Mouse (Mus musculus) limb, embryonic 14.5 days (tissue): ENCODE data around the gene Tnfaip8l2. TPM values are rescaled to one million over a fixed set of nuclear protein-coding genes. Genes with fewer than 3 reads are reported as not detected.
"Not testable (repeated sequence)": the region's sequence is repeated elsewhere in the genome, so short reads cannot be mapped to it uniquely, and the experiment has no call there.

Experiments
- ATAC-seq: fragments of 200-750 bp; cut with Nextera tagmentation; 2 replicates; pipeline ENCODE4 v1.8.0; 2017; ENCODE audit warnings: low read depth, moderate number of reproducible peaks, moderate TSS enrichment; ENCODE audit not compliant: low FRiP score
- DNase-seq: peaks from one replicate; pipeline ENCODE4 v3.0.0-alpha.2; 2015; ENCODE audit warnings: low spot score
- H3K27ac ChIP-seq: fragments of 300-500 bp; sonication (generic); replicated peaks from 2 replicates; pipeline ENCODE4 v1.5.1; 2014; ENCODE audit warnings: low read depth, mild to moderate bottlenecking, low read length, moderate library complexity, mixed read lengths
- H3K27me3 ChIP-seq: fragments of 300-500 bp; sonication (generic); 2 replicates; pipeline ENCODE4 v1.6.1; 2014; ENCODE audit warnings: low read length, mixed read lengths; ENCODE audit not compliant: control insufficient read depth, insufficient read depth
- H3K36me3 ChIP-seq: fragments of 300-500 bp; sonication (generic); 2 replicates; pipeline ENCODE4 v1.6.1; 2014; ENCODE audit warnings: mild to moderate bottlenecking, low read length, moderate library complexity, mixed read lengths; ENCODE audit not compliant: control insufficient read depth, insufficient read depth
- H3K4me1 ChIP-seq: fragments of 300-500 bp; sonication (generic); 2 replicates; pipeline ENCODE4 v1.6.1; 2014; ENCODE audit warnings: antibody characterized with exemption, low read length, mixed read lengths; ENCODE audit not compliant: control insufficient read depth, insufficient read depth
- H3K4me2 ChIP-seq: fragments of 300-500 bp; sonication (generic); replicated peaks from 2 replicates; pipeline ENCODE4 v1.6.1; 2014; ENCODE audit warnings: low read depth, mild to moderate bottlenecking, low read length, moderate library complexity; ENCODE audit not compliant: severe bottlenecking
- H3K4me3 ChIP-seq: fragments of 300-500 bp; sonication (generic); replicated peaks from 2 replicates; pipeline ENCODE4 v1.5.1; 2014; ENCODE audit warnings: low read length
- H3K9ac ChIP-seq: fragments of 300-500 bp; sonication (generic); 2 replicates; pipeline ENCODE4 v1.6.1; 2014; ENCODE audit warnings: mild to moderate bottlenecking, low read depth, low read length, moderate library complexity; ENCODE audit not compliant: severe bottlenecking
- H3K9me3 ChIP-seq: fragments of 300-500 bp; sonication (generic); 2 replicates; pipeline ENCODE4 v1.6.1; 2016; ENCODE audit warnings: low read length; ENCODE audit not compliant: control insufficient read depth
- POLR2A ChIP-seq: fragments of 200-500 bp; IDR thresholded peaks from 2 replicates; pipeline ENCODE4 v1.8.0; 2012; ENCODE audit warnings: inconsistent platforms, mild to moderate bottlenecking, moderate library complexity, borderline replicate concordance; ENCODE audit not compliant: insufficient read depth, insufficient read length; ENCODE audit errors: extremely low read depth
- WGBS: fragments of 180-500 bp; shearing (Covaris S2); extraction: QIAGEN DNeasy Blood & Tissue Kit; methylation state at CpG from one replicate; pipeline ENCODE4 v1.1.7; 2014; 5-methylcytosine and 5-hydroxymethylcytosine counted together
- polyA plus RNA-seq, 2 experiments: library from polyadenylated mRNA; depleted of rRNA in 1 of 2; stranded (reverse) in 1 of 2; unstranded in 1 of 2; fragments of >200 nt; fragmentation: Nextera tagmentation in 1 of 2; extraction: Ambion mirVana in 1 of 2; gene quantifications; 2 replicates each; pipeline versions ENCODE4 v1.2.1 to v1.2.3; 2012 to 2014

Gene Tnfaip8l2
- polyA plus RNA-seq, 2 experiments, result 4.9 to 6.1 TPM

DNA sequence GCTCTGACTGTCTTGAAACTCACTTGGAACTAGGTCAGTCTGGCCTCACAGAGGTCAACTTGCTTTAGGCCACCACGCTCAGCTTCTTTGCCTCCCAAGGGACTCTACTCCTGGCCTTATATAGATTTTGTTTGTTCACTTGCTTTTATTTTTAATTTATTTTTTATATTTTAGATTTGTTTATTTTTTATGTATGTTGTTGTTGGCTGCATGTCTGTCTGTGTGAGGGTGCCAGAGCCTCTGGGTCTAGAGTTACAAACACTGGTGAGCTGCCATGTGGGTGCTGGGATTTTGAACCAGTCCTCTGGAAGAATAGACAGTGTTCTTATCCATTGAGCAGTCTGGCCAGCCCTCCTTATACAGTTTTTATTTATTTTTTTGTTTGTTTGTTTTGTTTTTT lies 29.4 kb downstream of the Tnfaip8l2 start:
- H3K27me3 ChIP-seq, result no peaks in the 10 kb centered on the region
- WGBS, result 89% methylated on average over 1 of the region's 1 CpGs
- H3K4me3 ChIP-seq, result no peak overlapping the region
- no peak overlapping the region for H3K27ac ChIP-seq
- H3K36me3 ChIP-seq, result peaks cover 35% of the 10 kb centered on the region
- ATAC-seq, result no peak
- DNase-seq, result no peak
- no peaks in the 10 kb centered on the region for H3K9me3 ChIP-seq
- no peak overlapping the region for H3K9ac ChIP-seq
- H3K4me1 ChIP-seq, result peaks cover 9% of the 10 kb centered on the region; the same call in 1 of the 2 replicates
- no peak overlapping the region for H3K4me2 ChIP-seq
- no peak for TF ChIP-seq POLR2A

DNA sequence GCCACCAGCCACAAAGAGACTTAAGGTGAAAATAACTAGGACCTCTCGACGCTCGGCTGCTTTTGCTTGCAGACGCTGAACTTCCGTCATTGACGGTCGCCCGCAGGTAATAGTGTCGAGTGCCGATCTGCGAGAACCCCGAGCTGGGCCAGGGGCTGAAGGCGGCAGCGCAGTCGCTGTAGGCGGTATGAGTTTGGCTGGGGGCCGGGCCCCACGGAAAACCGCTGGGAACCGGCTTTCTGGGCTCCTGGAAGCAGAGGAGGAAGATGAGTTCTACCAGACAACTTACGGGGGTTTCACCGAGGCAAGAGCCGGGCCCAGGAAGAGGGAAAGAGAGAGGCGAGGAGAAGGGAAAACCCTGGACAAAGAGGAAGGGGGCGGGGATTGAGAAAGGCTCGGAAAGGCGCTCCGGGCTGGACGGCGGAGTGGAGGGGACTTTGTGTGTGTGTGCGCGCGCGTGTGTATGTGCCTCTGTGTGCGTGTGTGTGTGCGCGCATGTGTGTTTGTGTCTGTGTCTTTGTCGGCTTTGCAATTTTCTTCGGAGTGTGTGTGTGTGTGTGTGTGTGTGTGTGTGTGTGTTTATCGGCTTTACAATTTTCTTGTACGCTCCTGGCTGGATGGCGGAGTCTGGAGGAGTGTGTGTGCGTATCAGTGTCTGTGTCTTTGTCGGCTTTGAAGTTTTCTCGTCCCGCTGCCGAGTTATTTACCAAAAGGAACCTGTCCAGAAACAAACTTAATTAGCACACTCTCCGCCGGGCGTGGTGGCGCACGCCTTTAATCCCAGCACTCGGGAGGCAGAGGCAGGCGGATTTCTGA lies 31.0 kb downstream of the Tnfaip8l2 start, which contains the start of gene Vps72:
Gene Vps72, plus strand, starts transcription at position 112 of the 816 bp plus-strand sequence.
- Histone ChIP-seq H3K9ac (peak within 1 kb of the TSS; percentile 84), H3K4me1 (peaks cover 9% of the 10 kb centered on the region; the same call in 1 of the 2 replicates), H3K27me3 (no peaks in the 10 kb centered on the region), H3K4me2 (peak within 1 kb of the TSS; percentile 56), H3K4me3 (peak within 1 kb of the TSS; percentile 80), H3K9me3 (no peaks in the 10 kb centered on the region), H3K36me3 (peaks cover 21% of the 10 kb centered on the region), H3K27ac (peak within 1 kb of the TSS; percentile 97)
- TF ChIP-seq POLR2A, result peak; percentile 91; the same call in 1 of the 2 replicates
- DNase-seq, result peak; percentile 91
- under 1% methylated on average over 54 of the region's 54 CpGs for WGBS
- ATAC-seq, result peak; percentile 75

DNA sequence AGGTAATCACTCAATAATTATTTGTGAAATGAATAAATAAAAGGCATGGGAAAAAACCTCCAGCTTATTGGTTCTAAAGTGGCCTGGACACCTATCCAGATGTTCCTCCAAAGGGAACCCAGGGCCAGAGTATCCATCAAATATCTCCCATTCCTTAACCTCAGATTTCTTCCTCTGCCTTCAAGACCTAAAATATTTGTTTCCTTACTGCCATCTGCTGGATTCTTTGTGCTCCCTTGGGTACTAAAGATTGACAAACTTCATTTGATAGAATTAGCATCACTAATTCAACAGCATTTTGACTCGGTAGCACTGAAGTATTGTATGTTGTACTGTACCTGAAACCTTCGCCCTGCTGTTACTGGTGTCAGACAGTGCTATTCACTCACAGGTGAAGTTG lies 34.3 kb downstream of the Tnfaip8l2 start:
- WGBS, result 77% methylated on average over 2 of the region's 2 CpGs
- TF ChIP-seq POLR2A, result no peak
- Histone ChIP-seq H3K9ac (no peak overlapping the region), H3K4me3 (no peak overlapping the region), H3K27me3 (no peaks in the 10 kb centered on the region), H3K4me2 (no peak overlapping the region), H3K36me3 (no peaks in the 10 kb centered on the region), H3K9me3 (no peaks in the 10 kb centered on the region), H3K4me1 (peaks cover 18% of the 10 kb centered on the region), H3K27ac (no peak overlapping the region)
- ATAC-seq (no peak), DNase-seq (no peak)

DNA sequence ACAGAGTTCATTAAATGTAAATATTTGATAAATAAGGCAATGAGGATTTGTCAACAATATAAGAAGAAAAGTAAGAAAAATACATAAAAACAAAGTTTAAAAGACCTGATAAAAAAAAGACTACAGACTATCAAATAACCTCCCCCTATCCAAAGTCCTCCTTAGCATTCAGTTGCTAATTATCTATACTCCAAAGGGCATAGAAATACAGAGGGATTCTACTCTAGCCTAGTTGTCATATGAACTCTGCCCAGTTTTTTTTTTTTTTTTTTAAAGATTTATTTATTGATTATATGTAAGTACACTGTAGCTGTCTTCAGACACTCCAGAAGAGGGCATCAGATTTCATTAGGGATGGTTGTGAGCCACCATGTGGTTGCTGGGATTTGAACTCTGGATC lies 34.9 kb downstream of the Tnfaip8l2 start:
- Histone ChIP-seq H3K4me2 (peak overlapping the region; percentile 66), H3K4me3 (peak overlapping the region; percentile 73), H3K4me1 (peaks cover 15% of the 10 kb centered on the region), H3K9ac (peak overlapping the region; percentile 43; the same call in 1 of the 2 replicates)
- ATAC-seq, H3K36me3 ChIP-seq, H3K27ac ChIP-seq, H3K27me3 ChIP-seq, DNase-seq, H3K9me3 ChIP-seq: not testable (repeated sequence)

DNA sequence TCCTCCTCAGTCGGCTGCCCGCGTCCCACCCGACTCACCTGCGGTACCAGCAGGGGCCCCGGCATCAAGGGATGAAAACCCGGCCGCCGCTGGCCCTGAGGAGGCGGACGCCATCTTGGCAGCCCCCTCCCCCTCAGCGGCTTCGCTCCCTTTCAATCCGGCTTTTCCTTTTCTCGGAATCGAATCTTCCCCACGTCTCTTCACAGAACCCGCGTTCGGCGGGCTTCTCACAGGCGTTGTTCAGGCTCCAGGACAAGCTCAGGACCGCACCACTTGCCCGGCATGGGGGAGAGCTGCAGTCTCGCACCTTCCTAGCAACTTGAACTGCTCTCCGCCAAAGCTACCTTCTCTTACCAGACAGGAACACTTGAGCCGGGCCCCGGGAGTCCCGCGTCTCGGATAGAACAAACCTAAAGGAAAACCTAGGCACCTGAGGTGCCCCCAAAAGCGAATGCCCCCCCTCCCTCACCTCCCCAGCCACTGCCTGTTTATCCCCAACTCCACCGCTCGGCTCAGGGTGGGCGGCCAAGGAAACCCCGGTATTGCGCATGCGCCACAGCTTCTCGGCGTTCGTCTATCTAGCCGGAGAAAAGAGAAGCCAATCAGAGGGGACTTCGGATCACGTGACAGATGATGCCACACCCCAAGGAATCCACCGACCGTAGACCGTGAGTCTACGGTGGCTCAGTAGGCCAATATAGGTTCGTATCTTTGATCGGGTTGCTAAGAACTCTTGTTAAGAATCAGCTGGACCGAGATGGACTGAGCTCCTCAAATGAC lies 35.6 kb downstream of the Tnfaip8l2 start, which contains the start of gene Pip5k1a:
Gene Pip5k1a, minus strand, starts transcription at position 593 of the 780 bp plus-strand sequence.
- peak within 1 kb of the TSS; percentile 83 for H3K9ac ChIP-seq
- DNase-seq (peak; percentile 100), ATAC-seq (peak; percentile 95)
- TF ChIP-seq POLR2A, result peak; percentile 66; the same call in 1 of the 2 replicates
- no peaks in the 10 kb centered on the region for H3K27me3 ChIP-seq
- H3K4me3 ChIP-seq, result peak within 1 kb of the TSS; percentile 73
- H3K36me3 ChIP-seq, result peaks cover 5% of the 10 kb centered on the region; the same call in 1 of the 2 replicates
- H3K27ac ChIP-seq, result peak within 1 kb of the TSS; percentile 75
- WGBS, result under 1% methylated on average over 49 of the region's 51 CpGs
- no peaks in the 10 kb centered on the region for H3K9me3 ChIP-seq
- H3K4me2 ChIP-seq, result peak within 1 kb of the TSS; percentile 66
- H3K4me1 ChIP-seq, result peaks cover 11% of the 10 kb centered on the region
